Mouse (Mus musculus): ENCODE data around the gene Dpp10. TPM values are rescaled to one million over a fixed set of nuclear protein-coding genes. Genes with fewer than 3 reads are reported as not detected.

Gene Dpp10
- polyA plus RNA-seq, 1 experiment from 2014 or later, result 35.6 TPM

GRCm38 (mm10) chr1:123765511-123765910 lies 279.8 kb downstream of the Dpp10 start:
- H3K4me3 ChIP-seq (ENCODE audit: low read depth, low read length), result no peak overlapping the region
- H3K9me3 ChIP-seq (ENCODE audit: control insufficient read depth, low read length), result no peaks in the 10 kb centered on the region
- H3K27ac ChIP-seq (ENCODE audit: low read depth, low read length), result no peak overlapping the region
- no peak for ATAC-seq (ENCODE audit: low read depth)
- 93% methylated on average over 2 of the region's 2 CpGs for WGBS
- H3K27me3 ChIP-seq (ENCODE audit: control insufficient read depth, insufficient read depth, low read length), result no peaks in the 10 kb centered on the region
- no peaks in the 10 kb centered on the region for H3K36me3 ChIP-seq (ENCODE audit: control insufficient read depth, insufficient read depth, low read length)
- no peak overlapping the region for H3K9ac ChIP-seq (replicated peaks; ENCODE audit: low read depth, low read length)
- H3K4me2 ChIP-seq (ENCODE audit: low read depth, low read length), result no peak overlapping the region
- no peaks in the 10 kb centered on the region for H3K4me1 ChIP-seq (ENCODE audit: control insufficient read depth, insufficient read depth, low read length)

- H3K27me3 ChIP-seq (ENCODE audit: control insufficient read depth, insufficient read depth, low read length), result no peaks in the 10 kb centered on the region
- H3K9ac ChIP-seq (replicated peaks; ENCODE audit: low read depth, low read length), result no peak overlapping the region
- H3K4me1 ChIP-seq (ENCODE audit: control insufficient read depth, insufficient read depth, low read length), result no peaks in the 10 kb centered on the region
- H3K27ac ChIP-seq (ENCODE audit: low read depth, low read length), result no peak overlapping the region
- no peaks in the 10 kb centered on the region for H3K9me3 ChIP-seq (ENCODE audit: control insufficient read depth, low read length)
- H3K36me3 ChIP-seq (ENCODE audit: control insufficient read depth, insufficient read depth, low read length), result no peaks in the 10 kb centered on the region
- H3K4me3 ChIP-seq (ENCODE audit: low read depth, low read length), result no peak overlapping the region
- ATAC-seq (ENCODE audit: low read depth), result no peak
- 91% methylated on average over 3 of the region's 3 CpGs for WGBS
- H3K4me2 ChIP-seq (ENCODE audit: low read depth, low read length), result no peak overlapping the region
These were observed 283.1 kb downstream of the Dpp10 start for GRCm38 (mm10) chr1:123762272-123762671.

- Histone ChIP-seq H3K36me3 (ENCODE audit: control insufficient read depth, insufficient read depth, low read length) (no peaks in the 10 kb centered on the region), H3K9me3 (ENCODE audit: control insufficient read depth, low read length) (no peaks in the 10 kb centered on the region), H3K27me3 (ENCODE audit: control insufficient read depth, insufficient read depth, low read length) (no peaks in the 10 kb centered on the region), H3K4me1 (ENCODE audit: control insufficient read depth, insufficient read depth, low read length) (no peaks in the 10 kb centered on the region), H3K4me2 (ENCODE audit: low read depth, low read length) (no peak overlapping the region), H3K4me3 (ENCODE audit: low read depth, low read length) (no peak overlapping the region), H3K27ac (ENCODE audit: low read depth, low read length) (no peak overlapping the region), H3K9ac (replicated peaks; ENCODE audit: low read depth, low read length) (no peak overlapping the region)
- ATAC-seq (ENCODE audit: low read depth), result no peak
These were observed 289.3 kb downstream of the Dpp10 start for GRCm38 (mm10) chr1:123756055-123756454.

- ATAC-seq (ENCODE audit: low read depth), result no peak
- Histone ChIP-seq H3K4me1 (ENCODE audit: control insufficient read depth, insufficient read depth, low read length) (no peaks in the 10 kb centered on the region), H3K9ac (replicated peaks; ENCODE audit: low read depth, low read length) (no peak overlapping the region), H3K4me3 (ENCODE audit: low read depth, low read length) (no peak overlapping the region), H3K27ac (ENCODE audit: low read depth, low read length) (no peak overlapping the region), H3K9me3 (ENCODE audit: control insufficient read depth, low read length) (no peaks in the 10 kb centered on the region), H3K36me3 (ENCODE audit: control insufficient read depth, insufficient read depth, low read length) (no peaks in the 10 kb centered on the region), H3K4me2 (ENCODE audit: low read depth, low read length) (no peak overlapping the region), H3K27me3 (ENCODE audit: control insufficient read depth, insufficient read depth, low read length) (no peaks in the 10 kb centered on the region)
- WGBS, result 79% methylated on average over 3 of the region's 3 CpGs
These were observed 338.1 kb downstream of the Dpp10 start for GRCm38 (mm10) chr1:123707292-123707691.

GRCm38 (mm10) chr1:123658409-123658808 lies 386.9 kb downstream of the Dpp10 start:
- no peak overlapping the region for H3K4me2 ChIP-seq (ENCODE audit: low read depth, low read length)
- no peak overlapping the region for H3K4me3 ChIP-seq (ENCODE audit: low read depth, low read length)
- no peak overlapping the region for H3K9ac ChIP-seq (replicated peaks; ENCODE audit: low read depth, low read length)
- no peaks in the 10 kb centered on the region for H3K36me3 ChIP-seq (ENCODE audit: control insufficient read depth, insufficient read depth, low read length)
- 81% methylated on average over 2 of the region's 2 CpGs for WGBS
- H3K9me3 ChIP-seq (ENCODE audit: control insufficient read depth, low read length), result no peaks in the 10 kb centered on the region
- no peak for ATAC-seq (ENCODE audit: low read depth)
- H3K27me3 ChIP-seq (ENCODE audit: control insufficient read depth, insufficient read depth, low read length), result no peaks in the 10 kb centered on the region
- no peaks in the 10 kb centered on the region for H3K4me1 ChIP-seq (ENCODE audit: control insufficient read depth, insufficient read depth, low read length)
- no peak overlapping the region for H3K27ac ChIP-seq (ENCODE audit: low read depth, low read length)

- H3K9ac ChIP-seq (replicated peaks; ENCODE audit: low read depth, low read length), result no peak overlapping the region
- H3K27me3 ChIP-seq (ENCODE audit: control insufficient read depth, insufficient read depth, low read length), result no peaks in the 10 kb centered on the region
- no peak overlapping the region for H3K27ac ChIP-seq (ENCODE audit: low read depth, low read length)
- H3K4me1 ChIP-seq (ENCODE audit: control insufficient read depth, insufficient read depth, low read length), result no peaks in the 10 kb centered on the region
- ATAC-seq (ENCODE audit: low read depth), result no peak
- no peak overlapping the region for H3K4me3 ChIP-seq (ENCODE audit: low read depth, low read length)
- 53% methylated on average over 3 of the region's 3 CpGs for WGBS
- no peaks in the 10 kb centered on the region for H3K36me3 ChIP-seq (ENCODE audit: control insufficient read depth, insufficient read depth, low read length)
- H3K9me3 ChIP-seq (ENCODE audit: control insufficient read depth, low read length), result no peaks in the 10 kb centered on the region
- no peak overlapping the region for H3K4me2 ChIP-seq (ENCODE audit: low read depth, low read length)
These were observed 388.8 kb downstream of the Dpp10 start for GRCm38 (mm10) chr1:123656607-123657006.

GRCm38 (mm10) chr1:123637897-123638296 lies 407.5 kb downstream of the Dpp10 start:
- H3K36me3 ChIP-seq (ENCODE audit: control insufficient read depth, insufficient read depth, low read length), result no peaks in the 10 kb centered on the region
- ATAC-seq (ENCODE audit: low read depth), result no peak
- H3K27me3 ChIP-seq (ENCODE audit: control insufficient read depth, insufficient read depth, low read length), result no peaks in the 10 kb centered on the region
- WGBS, result 71% methylated on average over 1 of the region's 1 CpGs
- no peaks in the 10 kb centered on the region for H3K9me3 ChIP-seq (ENCODE audit: control insufficient read depth, low read length)
- H3K27ac ChIP-seq (ENCODE audit: low read depth, low read length), result no peak overlapping the region
- H3K4me3 ChIP-seq (ENCODE audit: low read depth, low read length), result no peak overlapping the region
- no peak overlapping the region for H3K4me2 ChIP-seq (ENCODE audit: low read depth, low read length)
- no peaks in the 10 kb centered on the region for H3K4me1 ChIP-seq (ENCODE audit: control insufficient read depth, insufficient read depth, low read length)
- H3K9ac ChIP-seq (replicated peaks; ENCODE audit: low read depth, low read length), result no peak overlapping the region

DNA sequence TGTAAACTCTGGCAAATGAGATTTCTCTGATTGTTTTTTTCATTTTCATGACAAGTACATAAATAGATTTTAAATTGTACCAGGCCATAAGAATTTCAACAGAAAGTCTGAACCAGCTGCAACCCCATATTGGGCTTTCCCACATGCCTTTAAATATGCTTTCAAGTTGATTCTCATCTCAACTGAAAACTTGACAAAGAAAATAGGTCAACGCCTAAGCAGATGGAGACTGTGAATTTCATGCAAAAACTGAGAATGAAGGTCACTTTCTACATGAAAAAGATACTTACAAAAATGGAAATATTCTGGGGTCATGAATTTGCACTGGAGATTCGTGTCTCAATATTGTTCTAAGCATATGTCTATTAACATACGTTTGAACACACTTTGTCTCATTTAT lies 417.1 kb downstream of the Dpp10 start:
- Histone ChIP-seq H3K27me3 (ENCODE audit: control insufficient read depth, insufficient read depth, low read length) (no peaks in the 10 kb centered on the region), H3K4me2 (ENCODE audit: low read depth, low read length) (no peak overlapping the region), H3K4me1 (ENCODE audit: control insufficient read depth, insufficient read depth, low read length) (no peaks in the 10 kb centered on the region), H3K27ac (ENCODE audit: low read depth, low read length) (no peak overlapping the region), H3K36me3 (ENCODE audit: control insufficient read depth, insufficient read depth, low read length) (no peaks in the 10 kb centered on the region), H3K9ac (replicated peaks; ENCODE audit: low read depth, low read length) (no peak overlapping the region), H3K9me3 (ENCODE audit: control insufficient read depth, low read length) (no peaks in the 10 kb centered on the region), H3K4me3 (ENCODE audit: low read depth, low read length) (no peak overlapping the region)
- ATAC-seq (ENCODE audit: low read depth), result no peak
- WGBS, result 85% methylated on average over 3 of the region's 3 CpGs

DNA sequence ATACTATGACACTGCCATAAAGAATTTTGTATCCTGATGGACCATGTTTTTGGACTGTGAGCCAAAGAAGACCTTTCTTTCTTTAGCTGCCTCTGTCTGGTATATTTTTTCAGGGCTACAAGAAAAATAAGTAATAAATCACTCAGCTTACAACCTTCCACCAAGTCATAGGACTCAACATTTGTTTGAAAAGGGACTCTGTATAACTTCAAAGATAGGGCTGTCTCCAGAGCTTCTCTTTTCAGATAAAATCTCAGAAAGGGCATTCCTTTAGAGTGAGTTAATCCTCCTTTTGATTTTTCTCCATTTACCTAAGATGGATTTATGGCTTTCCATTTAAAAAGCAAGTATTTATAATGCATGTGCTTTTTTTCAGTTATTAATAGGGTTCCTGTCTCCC lies 460.5 kb downstream of the Dpp10 start:
- Histone ChIP-seq H3K4me3 (ENCODE audit: low read depth, low read length) (no peak overlapping the region), H3K9me3 (ENCODE audit: control insufficient read depth, low read length) (no peaks in the 10 kb centered on the region), H3K9ac (replicated peaks; ENCODE audit: low read depth, low read length) (no peak overlapping the region), H3K4me2 (ENCODE audit: low read depth, low read length) (no peak overlapping the region), H3K27me3 (ENCODE audit: control insufficient read depth, insufficient read depth, low read length) (no peaks in the 10 kb centered on the region), H3K4me1 (ENCODE audit: control insufficient read depth, insufficient read depth, low read length) (no peaks in the 10 kb centered on the region), H3K27ac (ENCODE audit: low read depth, low read length) (no peak overlapping the region), H3K36me3 (ENCODE audit: control insufficient read depth, insufficient read depth, low read length) (no peaks in the 10 kb centered on the region)
- ATAC-seq (ENCODE audit: low read depth), result no peak

GRCm38 (mm10) chr1:123580112-123580511 lies 465.2 kb downstream of the Dpp10 start:
- Histone ChIP-seq H3K27me3 (ENCODE audit: control insufficient read depth, insufficient read depth, low read length) (no peaks in the 10 kb centered on the region), H3K4me1 (ENCODE audit: control insufficient read depth, insufficient read depth, low read length) (no peaks in the 10 kb centered on the region), H3K4me2 (ENCODE audit: low read depth, low read length) (no peak overlapping the region), H3K4me3 (ENCODE audit: low read depth, low read length) (no peak overlapping the region), H3K9ac (replicated peaks; ENCODE audit: low read depth, low read length) (no peak overlapping the region), H3K27ac (ENCODE audit: low read depth, low read length) (no peak overlapping the region), H3K36me3 (ENCODE audit: control insufficient read depth, insufficient read depth, low read length) (no peaks in the 10 kb centered on the region), H3K9me3 (ENCODE audit: control insufficient read depth, low read length) (no peaks in the 10 kb centered on the region)
- ATAC-seq (ENCODE audit: low read depth), result no peak
- 98% methylated on average over 2 of the region's 2 CpGs for WGBS

Data from neural tube, embryonic 14.5 days (tissue).